Mouse (Mus musculus) heart, postnatal 10 days (tissue): ENCODE measurements around the gene Treml2. TPM values are rescaled to one million over a fixed set of nuclear protein-coding genes. Genes with fewer than 3 reads are reported as not detected.
"Not testable (repeated sequence)": the region's sequence is repeated elsewhere in the genome, so short reads cannot be mapped to it uniquely, and the experiment has no call there.

Source experiments
- DNase-seq, 2 experiments: peaks; one replicate each; pipeline ENCODE4 v3.0.0; 2021
- intact Hi-C: fragments of 180-260 bp; cut with DNase I; formaldehyde crosslinking; loops from one replicate; pipeline ENCODE4 v1.15.1; 2025
- total RNA-seq, 2 experiments: library from RNA; stranded (reverse); gene quantifications; 2 replicates each; pipeline ENCODE4 v1.2.3; 2021

The Treml2 gene
- total RNA-seq, 2 experiments from 2014 or later = 0.42 to 0.69 TPM

- intact Hi-C loops = no loop called here
- peak in 1 of 2 experiments; percentile 14 for DNase-seq
Measured at GRCm38 (mm10) chr17:48346231-48346630, 46.9 kb downstream of the Treml2 start, which contains the start of gene Trem2. Trem2 (plus strand) TSS chr17:48346401.

GRCm38 (mm10) chr17:48346834-48347233 lies 47.5 kb downstream of the Treml2 start:
- intact Hi-C loops = no loop called here
- no peak for DNase-seq

GRCm38 (mm10) chr17:48347287-48347686 lies 48.0 kb downstream of the Treml2 start:
- no peak for DNase-seq

GRCm38 (mm10) chr17:48350681-48351193 lies 51.4 kb downstream of the Treml2 start:
- DNase-seq = no peak
- intact Hi-C loops = no loop called here

More at GRCm38 (mm10) chr17:48347287-48347686, 48.0 kb downstream of the Treml2 start:
- intact Hi-C loops = no loop called here

- intact Hi-C loops, DNase-seq: not testable (repeated sequence)
Measured at GRCm38 (mm10) chr17:48352976-48353375, 53.7 kb downstream of the Treml2 start.

GRCm38 (mm10) chr17:48355822-48356221 lies 56.5 kb downstream of the Treml2 start:
- intact Hi-C loops = no loop called here
- no peak for DNase-seq

GRCm38 (mm10) chr17:48357892-48358291 lies 58.6 kb downstream of the Treml2 start:
- intact Hi-C loops = no loop called here
- no peak for DNase-seq

GRCm38 (mm10) chr17:48359616-48360015 lies 60.3 kb downstream of the Treml2 start, which contains the start of gene Treml1:
Treml1 (plus strand) TSS chr17:48359916.
- DNase-seq = no peak
- intact Hi-C loops = no loop called here

- intact Hi-C loops = no loop called here
- no peak for DNase-seq
Measured at GRCm38 (mm10) chr17:48360462-48360861, 61.2 kb downstream of the Treml2 start.

Other genes with a start within 250 kb of the Treml2 start
- gene 1700067P10Rik, start 210.2 kb upstream of the Treml2 start, total RNA-seq = not detected
- gene 9830107B12Rik, start 153.2 kb upstream of the Treml2 start, total RNA-seq = not detected
- gene A530064D06Rik, start 132.2 kb upstream of the Treml2 start, total RNA-seq = not detected
- under 1 TPM; 0.12 to 0.15 TPM for gene Trem1, start 66.7 kb upstream of the Treml2 start, total RNA-seq
- not detected for gene Trem3, start 51.7 kb upstream of the Treml2 start, total RNA-seq
- gene Treml4, start 35.2 kb upstream of the Treml2 start, total RNA-seq = under 1 TPM; 0.14 to 0.97 TPM
- gene B430306N03Rik, start 16.6 kb downstream of the Treml2 start, total RNA-seq = under 1 TPM in 1 of 2 experiments, not detected in 1; 0.15 TPM
- gene Trem2, start 46.9 kb downstream of the Treml2 start, total RNA-seq = 1 to 10 TPM; 1.3 to 1.6 TPM
- gene Treml1, start 60.4 kb downstream of the Treml2 start, total RNA-seq = under 1 TPM in 1 of 2 experiments, not detected in 1; 0.31 TPM
- 10 to 100 TPM; 22.0 to 29.9 TPM for gene Nfya, start 110.4 kb downstream of the Treml2 start, total RNA-seq
- gene Oard1, start 110.5 kb downstream of the Treml2 start, total RNA-seq = 10 to 100 TPM; 11.5 to 16.4 TPM
- gene Apobec2, start 133.4 kb downstream of the Treml2 start, total RNA-seq = 100 to 1,000 TPM; 227 to 228 TPM
- gene Tspo2, start 152.0 kb downstream of the Treml2 start, total RNA-seq = 1 to 10 TPM in 1 of 2 experiments, not detected in 1; 1.0 TPM
- gene Unc5cl, start 155.4 kb downstream of the Treml2 start, total RNA-seq = under 1 TPM in 1 of 2 experiments, not detected in 1; 0.72 TPM